Mouse (Mus musculus) cerebellum, adult 8-10 months (tissue): Measurements from ENCODE around the gene Coq8a.

Experiments
- DNase-seq: peaks from one replicate; pipeline ENCODE4 v3.0.0; 2022

Coq8a gene

DNA sequence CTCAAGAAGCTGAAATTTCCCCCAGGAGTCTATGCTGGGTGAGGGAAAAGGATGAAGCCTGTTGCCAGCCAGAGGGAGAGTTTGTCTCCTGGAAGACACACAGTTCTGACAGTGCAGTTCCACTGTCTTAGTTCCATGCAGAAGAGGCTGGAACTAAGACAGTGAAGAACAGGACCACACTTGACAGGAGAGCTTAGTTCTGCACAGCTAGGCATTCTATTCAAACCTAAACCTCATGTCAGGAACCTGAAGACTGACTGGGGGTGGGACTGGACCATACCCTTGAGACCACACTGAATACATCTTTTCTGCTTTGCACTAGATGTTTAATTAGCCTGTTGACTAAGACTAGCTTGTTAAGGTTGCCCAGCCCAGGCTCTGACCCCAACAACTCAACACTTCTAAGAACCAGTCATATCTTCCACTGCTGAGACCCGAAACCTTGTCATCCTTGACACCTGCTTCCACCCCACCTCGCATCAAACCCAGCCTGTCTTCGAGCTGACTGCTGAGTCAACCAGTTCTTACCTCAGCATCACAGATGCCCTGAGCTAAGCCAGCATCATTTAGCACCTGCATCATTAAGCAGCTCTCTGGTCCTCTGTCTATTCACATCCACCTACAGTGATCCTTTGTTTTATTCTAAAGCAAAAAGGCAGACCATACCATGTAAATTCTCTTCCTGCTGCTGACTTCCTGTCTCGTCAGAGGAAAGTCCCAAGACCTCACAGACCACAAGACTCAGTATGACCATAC lies at the start of gene Coq8a:
TSS of gene Coq8a (minus strand) at position 644 of the 756 bp plus-strand sequence.
- DNase-seq, result no peak

DNA sequence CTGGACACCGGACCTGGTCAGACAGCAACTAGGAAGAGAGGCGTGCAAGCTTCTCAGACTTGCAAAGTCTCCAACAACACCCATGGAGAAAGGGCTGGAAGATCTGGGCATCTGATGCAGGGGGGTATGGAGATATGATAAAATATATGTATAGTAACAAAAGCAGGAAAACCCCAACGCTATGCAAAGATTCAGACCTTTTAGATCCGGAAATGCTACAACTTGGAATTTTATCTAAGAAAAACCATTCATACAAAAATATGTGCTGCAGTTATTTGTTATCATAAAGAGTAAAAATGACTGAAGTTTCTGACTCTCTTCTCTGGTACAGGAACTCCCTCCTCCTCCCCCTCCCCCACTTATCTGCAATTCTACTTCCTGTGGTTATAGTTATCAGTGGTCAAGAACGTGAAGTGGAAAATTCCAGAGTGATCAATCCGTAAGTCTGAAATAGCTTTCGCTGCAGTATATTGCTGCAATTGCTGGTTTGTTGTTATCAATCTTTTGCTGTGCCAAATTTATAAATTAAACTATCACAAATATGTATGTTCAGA lies 49.3 kb upstream of the Coq8a start:
- DNase-seq, result no peak

DNA sequence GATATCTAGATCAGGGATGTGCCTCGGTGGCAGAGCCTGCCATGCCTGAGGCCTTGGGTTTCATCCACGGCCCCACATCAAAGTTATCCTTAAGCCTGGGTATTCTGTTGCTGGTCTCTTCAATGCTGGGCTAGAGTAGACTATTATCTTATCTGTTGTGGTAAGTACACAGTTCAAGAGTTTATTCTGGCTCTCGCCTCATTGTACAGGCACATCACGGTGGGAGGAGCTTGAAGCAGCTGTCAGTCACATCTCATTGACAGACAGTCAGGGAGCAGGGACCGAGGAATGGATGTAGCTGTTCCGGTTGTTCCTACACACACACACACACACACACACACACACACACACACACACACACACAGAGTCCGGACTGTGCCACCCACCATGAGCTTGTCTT lies 48.5 kb upstream of the Coq8a start:
- DNase-seq, result no peak

DNA sequence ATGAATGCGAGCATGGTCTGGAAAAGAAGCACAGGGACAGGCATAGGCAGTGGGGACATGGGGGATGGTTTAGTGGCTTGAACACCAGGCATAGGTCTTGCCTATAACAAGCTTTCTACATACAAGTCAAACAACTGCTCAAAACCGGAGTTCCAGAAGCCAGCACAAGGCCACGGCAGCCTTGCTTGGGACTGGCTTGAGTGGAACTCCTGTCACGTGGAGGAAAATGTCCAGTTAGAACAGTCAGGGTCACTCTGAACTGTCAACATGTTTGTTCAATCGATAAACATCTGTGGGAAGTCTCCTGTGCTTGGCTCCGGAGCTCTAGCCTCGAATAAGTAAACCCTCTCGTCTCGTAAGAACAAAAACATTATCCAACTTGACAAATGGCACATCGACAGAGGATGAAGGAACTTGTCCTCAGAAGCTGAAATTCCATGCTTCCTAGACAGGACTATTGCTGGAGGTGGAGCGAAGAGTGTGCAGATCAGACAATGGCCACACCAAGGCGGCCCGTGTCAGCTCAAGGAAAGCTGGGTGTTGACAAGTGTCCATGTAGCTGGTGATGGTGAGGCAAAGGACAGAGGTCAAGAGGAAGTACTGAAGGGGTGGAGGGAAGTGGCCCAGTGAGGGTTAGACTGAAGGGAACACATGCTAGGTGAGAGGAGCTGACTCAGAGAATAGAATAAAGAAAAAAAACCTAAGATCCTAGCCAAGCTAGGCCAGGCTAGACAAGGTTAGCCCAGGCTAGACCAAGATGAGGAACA lies 46.5 kb upstream of the Coq8a start:
- no peak for DNase-seq

DNA sequence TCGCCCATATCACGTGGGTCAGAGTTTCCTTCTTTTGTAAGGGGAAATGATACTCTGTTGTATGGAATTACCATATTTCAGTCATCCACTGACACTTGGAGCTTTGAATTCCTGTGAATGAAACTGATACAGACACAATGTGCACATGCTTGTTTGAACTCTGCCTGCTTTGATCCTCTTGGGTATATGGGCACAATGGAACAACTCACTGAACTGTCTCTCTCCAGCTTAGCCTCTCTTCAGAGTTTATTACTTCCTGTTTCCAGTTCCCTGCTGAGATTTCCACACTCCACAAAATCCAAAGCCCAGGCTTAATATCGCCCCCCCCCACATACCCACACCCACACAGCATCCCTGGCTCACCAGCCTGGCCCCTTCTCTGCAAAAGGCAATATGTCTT lies 32.3 kb upstream of the Coq8a start:
- DNase-seq, result no peak

DNA sequence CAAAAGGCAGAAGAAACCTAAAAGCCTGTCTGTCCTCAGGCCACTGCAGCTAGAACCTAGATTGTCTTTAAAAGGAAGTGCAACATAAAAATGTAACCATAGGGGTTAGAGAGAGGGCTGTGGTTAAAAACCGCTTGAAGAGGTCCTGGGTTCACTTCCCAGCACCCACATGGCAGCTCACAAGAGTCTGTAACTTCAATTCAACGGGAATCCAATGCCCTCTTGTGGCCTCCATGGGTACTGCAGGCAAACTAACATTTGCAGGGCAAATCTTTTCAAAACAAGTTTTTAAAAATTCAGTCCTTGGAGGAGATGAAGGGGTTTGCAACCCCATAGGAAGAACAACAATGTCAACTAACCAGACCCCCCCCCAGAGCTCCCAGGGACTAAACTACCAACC lies 31.2 kb upstream of the Coq8a start:
- no peak for DNase-seq

DNA sequence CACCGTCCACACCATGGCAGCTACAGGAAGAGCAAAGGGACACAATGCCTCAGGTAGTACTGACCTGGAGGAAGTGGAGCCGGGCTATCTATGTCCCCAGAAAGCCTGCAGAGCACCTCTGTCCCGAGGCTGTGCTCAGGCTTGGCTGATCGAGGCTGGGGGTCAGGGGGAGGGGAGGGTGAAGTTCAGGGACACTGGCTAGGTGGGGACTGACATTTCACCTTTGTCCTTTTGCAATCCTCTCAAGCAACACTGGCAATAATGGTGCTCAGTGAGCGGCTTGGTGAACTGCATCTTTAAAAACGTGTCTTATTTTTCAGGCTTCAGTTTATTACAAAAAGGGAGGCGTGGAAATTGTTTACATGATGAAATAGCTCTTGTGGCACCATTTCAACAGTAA lies 30.5 kb upstream of the Coq8a start:
- DNase-seq, result no peak

DNA sequence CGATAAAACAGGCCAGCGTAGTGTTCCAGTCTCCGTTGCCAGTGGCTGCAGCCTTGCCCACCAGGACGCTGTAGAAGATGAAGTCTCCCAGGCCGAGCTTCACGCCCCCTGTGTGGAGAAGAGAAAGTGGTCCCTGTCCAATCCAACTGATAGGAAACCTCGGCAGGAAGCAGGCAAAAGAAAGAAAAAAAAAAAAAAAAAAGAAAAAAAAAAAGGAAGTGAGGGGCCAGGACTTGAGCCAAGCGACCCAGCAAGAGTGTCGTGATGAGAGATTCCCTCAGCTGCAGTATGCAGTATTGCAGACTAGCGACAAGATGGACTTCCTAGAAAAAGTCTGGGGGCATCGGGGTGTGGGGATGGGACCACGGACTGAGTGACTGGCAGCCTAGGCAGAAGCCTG lies 29.5 kb upstream of the Coq8a start:
- DNase-seq, result no peak

DNA sequence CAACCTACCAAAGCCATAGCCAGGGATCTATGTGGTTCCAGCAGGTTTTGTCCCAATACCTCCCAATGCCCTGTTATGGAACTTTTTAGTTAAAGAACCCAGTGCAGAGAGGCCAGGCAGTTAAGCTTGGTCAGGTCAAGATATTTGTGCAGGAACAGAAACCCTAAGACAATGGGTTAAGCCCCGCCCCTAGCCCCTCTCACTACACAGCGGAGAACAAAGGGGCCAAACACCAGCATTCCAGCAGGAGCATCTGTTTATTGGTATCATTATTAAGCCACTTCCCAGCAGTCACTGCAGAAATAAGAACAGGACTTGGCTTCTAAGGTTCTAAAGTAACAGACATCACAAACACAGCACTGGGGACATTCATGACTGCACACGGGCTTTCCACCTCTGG lies 27.4 kb upstream of the Coq8a start:
- DNase-seq, result no peak

DNA sequence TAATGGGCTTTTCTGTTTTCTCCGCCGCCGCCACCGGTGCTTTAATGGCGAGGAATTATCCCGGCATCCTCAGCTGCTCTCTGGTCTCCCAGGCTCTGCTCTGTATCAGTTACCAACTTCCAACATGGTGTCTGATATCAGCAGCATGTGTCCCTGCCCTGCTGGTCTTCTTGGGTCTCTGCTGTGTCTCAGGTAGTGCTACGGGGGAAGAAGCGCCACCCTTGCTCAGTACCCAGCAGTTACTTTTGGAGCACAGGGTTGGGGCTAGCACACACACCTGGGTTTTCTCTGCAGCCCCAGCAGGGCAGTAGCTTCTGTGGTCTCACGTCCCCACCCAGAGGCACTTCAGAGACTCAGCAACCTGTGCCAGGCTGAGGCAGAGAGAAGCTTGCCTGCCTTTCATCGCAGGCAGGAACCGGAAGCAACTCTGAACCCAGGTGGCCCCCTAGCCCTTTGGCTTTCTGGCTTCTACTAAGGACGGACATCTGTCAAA lies 26.9 kb upstream of the Coq8a start:
- no peak for DNase-seq

DNA sequence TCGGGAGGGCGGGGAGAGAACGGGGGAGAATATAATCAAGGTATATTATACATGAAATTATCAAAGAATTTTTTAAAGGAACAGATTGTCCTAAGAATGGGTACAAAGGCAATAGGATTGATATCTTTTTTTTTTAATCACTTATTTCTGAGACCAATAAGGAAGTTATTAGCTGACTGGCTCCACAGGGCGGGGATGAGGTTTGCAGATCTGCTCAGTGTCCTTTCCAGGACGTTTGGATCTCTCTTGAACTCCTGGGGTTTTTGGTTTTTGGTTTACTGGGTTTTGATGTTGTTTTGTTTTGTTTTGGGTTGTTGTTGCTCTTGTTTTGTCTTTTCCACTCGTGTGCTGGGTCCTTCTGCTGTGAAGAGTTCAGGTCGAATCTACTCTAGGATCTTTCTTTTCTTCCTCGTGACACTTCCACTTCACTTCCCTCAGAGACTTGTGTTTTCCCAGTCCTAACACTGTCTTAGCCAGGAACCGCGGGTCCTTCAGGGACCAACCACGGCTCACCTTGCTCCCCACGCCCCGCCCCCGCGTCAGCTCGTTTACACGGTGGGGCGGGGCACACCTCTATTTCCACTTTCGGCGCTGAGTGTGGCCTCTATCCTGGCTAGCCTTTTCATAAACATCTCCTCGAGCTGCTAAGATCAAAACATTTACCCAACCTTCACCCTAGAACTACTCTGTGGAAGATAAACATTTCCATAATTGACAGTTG lies 26.3 kb upstream of the Coq8a start:
- DNase-seq, result peak; percentile 66

DNA sequence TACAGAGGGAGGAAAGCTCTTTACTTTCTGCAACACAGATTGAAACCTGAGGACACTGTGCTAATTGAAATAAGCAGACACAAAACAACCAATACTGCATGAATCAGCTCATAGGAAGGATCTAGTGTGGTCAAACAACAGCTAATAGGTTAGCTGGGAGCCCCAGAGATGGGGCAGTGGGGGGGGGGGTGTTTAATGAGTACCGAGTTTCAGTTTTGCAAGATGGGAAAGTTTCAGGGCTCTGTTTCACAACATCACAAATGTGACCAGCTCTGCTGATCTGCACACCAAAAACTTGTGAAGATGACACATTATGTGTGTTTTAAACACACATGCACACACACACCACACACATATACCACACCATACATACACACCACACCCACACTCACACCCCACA lies 22.6 kb upstream of the Coq8a start:
- DNase-seq, result no peak

DNA sequence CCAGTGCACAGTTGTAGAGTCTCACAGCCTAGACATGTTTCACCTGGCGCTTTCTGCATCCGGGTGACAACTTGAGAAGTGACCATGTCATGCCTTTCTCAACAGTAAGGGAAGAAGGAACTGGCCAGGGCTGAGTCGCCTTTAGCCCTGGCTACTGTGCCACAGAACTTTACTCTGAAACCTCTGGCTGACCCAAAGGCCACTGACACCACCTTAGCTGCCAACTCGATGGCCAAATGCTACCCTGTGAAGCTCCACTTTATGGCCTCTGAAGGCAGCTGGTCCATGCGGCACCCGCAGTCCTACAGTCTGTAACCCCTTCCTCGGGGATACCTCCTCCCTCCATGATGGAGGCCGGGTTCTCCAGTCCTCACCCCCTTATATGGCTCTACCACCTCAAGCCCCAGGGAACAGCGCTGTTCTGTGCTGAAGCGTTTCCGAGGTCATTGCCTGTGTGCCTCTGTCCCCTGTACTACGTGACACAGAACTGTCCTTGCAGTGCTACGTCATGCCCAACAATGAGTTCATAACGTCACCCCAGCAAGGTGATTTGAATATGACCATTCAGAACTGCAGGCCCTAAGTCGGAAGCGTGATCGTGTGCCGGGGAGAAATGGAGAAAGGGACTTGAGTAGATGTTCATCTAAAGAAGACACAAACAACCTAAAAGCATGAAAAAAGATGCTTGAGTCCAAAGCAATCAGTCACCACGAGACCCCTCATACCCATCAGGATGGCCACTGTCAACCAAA lies 21.6 kb upstream of the Coq8a start:
- DNase-seq, result no peak

DNA sequence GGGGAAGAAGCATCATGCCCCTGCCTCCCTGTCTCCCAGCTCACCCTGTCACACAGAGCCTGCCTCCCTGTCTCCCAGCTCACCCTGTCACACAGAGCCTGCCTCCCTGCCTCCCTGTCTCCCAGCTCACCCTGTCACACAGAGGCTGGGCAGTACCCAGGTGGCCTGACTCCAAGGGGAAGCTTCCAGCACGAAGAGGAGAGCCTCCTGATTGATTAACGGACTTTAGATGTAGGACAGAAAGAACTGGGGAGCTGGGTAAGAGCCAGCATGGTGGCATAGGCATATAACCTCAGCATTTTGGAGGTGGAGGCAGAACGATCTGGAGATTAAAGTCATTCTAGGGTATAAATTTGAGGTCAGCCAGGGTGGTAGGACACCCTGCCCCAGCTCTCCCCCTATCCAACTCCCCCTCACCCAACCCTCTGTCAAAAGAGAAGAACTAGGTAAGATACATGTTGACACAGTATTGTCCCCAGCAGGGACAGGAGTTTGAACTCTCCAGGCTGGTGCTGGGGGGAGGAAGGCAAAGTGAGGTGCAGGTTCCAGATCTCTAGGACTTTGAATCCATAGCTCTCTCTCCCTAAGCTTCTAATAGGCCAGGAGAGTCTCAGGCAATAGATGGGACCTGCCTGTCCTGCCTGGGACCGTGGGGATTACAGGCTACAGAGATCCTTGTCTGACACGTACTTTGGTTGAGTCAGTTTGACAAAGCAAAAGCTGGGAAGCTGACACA lies 17.3 kb upstream of the Coq8a start:
- DNase-seq, result no peak

DNA sequence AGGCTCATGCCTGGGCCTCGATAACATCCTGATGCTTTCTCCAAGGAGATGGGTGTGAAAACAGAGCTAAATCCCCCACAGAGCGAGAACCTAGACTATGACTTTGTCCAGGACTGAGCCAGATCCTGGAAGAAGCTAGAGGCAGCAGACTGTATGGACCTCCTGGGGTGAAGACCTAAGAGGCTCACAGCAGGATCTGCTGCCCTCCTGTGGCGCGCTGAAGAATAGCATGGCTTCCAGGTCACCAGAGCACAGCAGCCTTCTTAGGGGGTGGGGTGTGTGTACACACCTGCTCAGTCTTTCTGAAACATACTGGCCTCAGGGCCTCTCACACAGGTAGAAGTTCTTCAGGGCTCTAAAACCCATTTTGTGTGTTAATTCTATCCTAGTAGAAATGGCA lies 15.6 kb upstream of the Coq8a start:
- DNase-seq, result peak; percentile 63

DNA sequence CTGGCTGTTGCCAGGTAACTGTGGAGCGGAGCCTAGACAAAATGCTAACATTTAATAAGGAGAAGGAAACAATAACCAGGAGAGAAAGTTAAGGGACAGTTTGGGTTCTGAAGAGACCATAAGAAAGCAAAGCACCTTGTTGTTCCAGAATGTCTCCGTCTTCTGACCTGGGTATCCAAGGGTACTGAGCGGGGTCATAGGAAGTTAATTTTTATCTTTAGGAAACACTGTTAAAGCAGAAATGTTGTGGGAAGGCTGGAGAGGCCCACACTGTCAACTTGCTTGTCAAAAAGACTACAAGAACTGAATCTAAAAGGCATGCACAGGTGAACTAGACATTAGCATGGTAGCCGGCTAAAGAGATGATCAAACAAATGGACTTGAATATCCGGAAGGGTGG lies 13.5 kb upstream of the Coq8a start:
- no peak for DNase-seq

DNA sequence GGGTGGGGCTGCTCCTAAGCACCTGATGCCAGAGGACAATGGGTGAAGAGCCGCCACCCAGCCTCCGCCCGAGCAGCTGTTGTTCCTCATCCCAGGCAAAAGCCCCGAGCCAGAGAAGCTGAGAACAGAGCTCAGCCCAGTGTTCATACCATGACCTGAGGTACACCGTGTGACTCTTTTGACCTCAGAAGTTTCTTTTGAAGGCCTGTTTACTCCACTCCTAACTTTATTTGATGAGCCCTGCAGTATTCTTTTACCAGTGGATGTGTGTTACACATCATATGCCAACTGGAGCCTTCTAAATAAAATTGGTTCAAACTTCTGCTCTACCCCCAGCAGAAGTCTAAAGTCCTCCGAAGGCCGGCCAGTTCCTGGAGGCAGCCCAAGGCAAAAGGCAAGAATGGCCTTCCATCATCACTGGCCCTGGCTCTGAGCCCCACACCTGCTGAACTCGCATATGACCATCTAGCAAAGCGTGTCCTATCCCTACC lies 11.4 kb upstream of the Coq8a start:
- DNase-seq, result no peak

DNA sequence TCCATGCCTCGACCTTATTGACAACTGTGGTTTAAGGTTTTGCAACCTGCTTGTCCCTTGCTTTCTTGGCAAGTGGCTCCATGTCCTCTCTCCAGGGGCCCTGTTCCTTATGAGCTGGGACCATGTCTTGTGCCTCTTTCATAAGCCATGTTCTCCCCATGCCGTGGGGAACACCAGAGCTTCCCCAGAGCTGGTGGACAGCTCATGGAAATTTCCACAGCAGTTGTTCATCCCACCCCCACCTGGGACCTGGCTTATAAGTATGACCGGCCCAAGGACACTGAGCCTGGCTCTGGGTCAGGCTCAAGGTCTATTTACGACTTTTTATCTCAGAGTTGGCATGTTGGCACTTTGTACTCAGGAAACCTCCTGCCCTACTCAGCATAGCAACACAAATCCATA lies 10.6 kb upstream of the Coq8a start:
- no peak for DNase-seq

DNA sequence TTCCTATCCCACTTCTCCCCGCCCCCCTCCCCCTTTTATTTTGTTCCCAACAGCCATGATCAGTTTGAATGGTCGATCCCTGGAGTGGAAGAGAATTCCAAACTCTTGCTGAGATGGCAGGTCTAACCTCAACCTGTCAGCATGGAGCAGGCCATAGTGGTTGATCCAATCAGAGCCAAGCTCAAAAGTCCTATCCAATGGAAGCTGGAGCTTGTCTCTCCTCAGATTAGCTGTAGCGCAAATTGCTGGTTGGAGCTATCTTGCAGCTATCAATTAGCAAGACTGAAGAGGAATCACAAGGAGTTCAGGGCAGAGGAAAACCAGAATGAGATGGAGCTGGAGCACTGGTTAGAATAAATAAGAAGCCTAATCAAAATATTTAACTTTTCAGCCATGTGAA lies 9.0 kb upstream of the Coq8a start:
- DNase-seq, result no peak

DNA sequence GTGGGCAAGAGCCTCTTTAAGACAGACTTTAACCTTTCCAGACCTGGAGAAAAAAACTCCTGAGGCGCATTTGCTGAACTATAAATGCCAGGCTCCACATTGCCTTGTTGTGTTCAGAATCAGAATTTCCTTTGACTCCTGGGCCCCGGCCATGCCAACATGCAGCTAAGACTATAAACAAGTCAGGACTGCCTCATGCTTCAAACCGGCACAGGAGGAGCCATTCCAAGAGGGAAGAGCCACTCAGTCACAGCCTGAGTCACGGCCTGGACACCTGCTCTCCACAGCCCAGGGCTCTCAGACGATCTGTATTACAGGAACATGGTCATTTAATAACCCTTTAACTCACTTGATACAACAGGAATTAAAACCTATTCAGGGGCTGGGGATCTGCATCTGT lies 1.3 kb upstream of the Coq8a start:
- DNase-seq, result no peak

DNA sequence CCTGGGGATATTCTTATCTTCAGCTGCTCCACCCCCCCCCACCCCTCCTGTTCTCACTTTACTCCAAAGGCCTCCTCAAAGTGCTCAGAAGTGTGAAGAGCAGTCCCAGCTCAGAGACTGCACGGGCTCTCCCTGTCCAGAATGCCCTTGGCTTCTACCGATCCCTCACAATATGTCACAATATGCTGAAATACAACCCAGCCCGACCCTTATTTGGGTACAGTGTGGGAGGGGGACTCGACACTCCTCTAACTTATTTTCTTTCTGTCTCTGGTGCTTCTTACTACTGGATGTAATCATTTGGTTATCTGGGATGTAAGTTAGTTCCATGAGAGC lies 281 bp upstream of the Coq8a start:
- no peak for DNase-seq

DNA sequence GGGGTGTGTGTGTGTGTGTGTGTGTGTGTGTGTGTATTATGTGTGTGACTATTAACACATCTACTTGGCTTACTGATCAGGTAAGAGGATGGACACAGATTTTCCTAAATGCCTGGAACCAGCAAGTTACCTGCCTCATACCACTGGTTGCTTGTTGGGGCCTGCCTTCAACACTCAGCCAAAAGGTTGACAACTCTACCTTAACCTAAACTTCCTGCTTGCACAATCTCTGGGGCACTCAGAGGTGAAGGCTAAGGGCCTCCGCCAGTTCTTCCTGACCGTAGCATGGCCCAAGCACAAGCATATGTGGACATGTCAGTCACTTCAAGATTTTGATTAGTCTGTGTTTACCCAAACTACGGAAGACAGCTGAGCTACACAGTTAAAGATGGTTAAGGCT lies 1.4 kb downstream of the Coq8a start:
- DNase-seq, result no peak
